Mouse (Mus musculus) left cerebral cortex, postnatal 4 days (tissue): Measurements from ENCODE around the gene Gm20388. TPM values are rescaled to one million over a fixed set of nuclear protein-coding genes. Genes with fewer than 3 reads are reported as not detected.
A peak's percentile ranks its signal among the peaks of the same experiment; 100 is the strongest.

Experiments used
- DNase-seq: peaks from one replicate; pipeline ENCODE4 v3.0.0-alpha.2; 2022
- intact Hi-C: fragments of 180-260 bp; cut with DNase I; formaldehyde crosslinking; loops from one replicate; pipeline ENCODE4 v1.15.1; 2025
- total RNA-seq, 2 experiments: library from RNA; stranded (reverse); gene quantifications; 2 replicates each; pipeline ENCODE4 v1.2.3; 2021

Gm20388 gene
- total RNA-seq, 2 experiments from 2014 or later = 6.5 to 12.8 TPM

DNA sequence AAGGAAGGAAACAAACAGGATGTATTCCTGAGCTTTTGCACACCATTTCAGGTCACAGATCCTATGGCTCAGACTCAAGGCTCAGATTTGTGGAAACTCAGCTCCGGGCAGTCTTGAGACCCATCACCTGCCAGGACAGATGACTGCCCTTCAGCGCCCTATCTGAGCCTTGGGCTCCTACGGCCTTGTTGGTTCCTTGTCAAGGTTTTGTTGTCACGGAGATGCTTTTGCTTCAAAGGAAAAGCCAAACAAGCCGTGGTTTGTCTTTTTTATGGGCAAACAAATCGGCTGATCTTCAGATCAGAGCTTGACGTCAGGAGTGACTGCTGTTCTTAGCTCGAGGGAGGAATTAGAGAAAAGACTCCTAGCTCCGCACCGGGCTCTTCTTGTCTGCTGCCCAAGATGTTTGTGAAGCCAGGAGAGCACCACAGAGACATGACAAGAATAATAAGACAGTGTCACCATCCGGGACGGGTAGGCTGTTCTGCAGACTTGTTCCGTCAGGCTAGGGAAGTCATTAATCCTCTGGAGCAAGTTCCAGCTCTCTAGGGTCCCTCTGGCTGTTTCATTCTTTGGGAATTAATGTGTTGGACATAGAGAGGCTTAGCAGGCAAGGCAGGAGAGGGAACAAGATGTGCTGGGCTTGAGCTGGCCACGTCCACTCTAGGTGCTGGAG, 1945.6 kb downstream of the Gm20388 start:
- intact Hi-C loops = no loop called here
- DNase-seq = no peak

GRCm38 (mm10) chr8:121857331-121857730, 1946.7 kb downstream of the Gm20388 start:
- intact Hi-C loops = no loop called here
- peak; percentile 50 for DNase-seq

DNA sequence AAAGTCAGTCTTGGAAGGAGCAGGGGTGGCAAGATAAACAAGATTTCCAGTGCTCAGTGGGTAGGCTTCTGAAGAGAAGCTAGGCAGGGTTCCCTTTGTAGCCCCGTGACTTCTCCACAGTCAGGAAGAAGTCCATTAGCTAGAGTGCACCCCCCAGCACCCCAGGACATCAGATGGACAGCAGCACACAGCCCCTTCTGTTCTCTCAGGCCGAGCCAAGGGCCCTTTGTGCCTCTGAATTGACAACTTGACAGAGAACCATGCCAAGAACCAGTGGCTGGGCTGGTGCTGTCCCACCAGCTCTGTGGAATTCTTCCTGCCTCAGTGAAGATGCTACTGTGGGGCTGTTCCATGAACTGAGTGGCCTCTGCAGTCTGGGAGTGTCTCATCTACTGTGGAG, 1947.1 kb downstream of the Gm20388 start:
- peak; percentile 76 for DNase-seq
- intact Hi-C loops = no loop called here

DNA sequence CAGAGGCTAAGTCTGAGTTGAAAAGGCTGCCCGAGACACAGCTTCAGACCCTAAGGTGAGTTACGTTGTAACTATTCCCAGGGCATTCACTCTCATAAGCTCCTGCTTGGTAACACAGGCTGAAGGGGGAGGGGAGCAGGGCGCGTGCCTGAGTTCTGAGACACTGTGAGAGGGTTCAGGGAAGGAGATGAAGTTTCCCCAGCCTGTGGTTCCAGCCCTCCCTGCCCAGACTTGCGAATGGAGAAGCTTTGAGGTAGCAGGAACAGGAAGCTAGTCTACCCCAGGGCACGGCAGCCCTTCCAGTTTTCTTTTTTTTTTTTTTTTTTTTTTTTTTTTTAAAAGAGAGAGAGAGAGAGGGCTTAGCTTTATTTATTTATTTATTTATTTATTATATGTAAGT, 1950.6 kb downstream of the Gm20388 start:
- intact Hi-C loops = no loop called here
- DNase-seq = no peak

DNA sequence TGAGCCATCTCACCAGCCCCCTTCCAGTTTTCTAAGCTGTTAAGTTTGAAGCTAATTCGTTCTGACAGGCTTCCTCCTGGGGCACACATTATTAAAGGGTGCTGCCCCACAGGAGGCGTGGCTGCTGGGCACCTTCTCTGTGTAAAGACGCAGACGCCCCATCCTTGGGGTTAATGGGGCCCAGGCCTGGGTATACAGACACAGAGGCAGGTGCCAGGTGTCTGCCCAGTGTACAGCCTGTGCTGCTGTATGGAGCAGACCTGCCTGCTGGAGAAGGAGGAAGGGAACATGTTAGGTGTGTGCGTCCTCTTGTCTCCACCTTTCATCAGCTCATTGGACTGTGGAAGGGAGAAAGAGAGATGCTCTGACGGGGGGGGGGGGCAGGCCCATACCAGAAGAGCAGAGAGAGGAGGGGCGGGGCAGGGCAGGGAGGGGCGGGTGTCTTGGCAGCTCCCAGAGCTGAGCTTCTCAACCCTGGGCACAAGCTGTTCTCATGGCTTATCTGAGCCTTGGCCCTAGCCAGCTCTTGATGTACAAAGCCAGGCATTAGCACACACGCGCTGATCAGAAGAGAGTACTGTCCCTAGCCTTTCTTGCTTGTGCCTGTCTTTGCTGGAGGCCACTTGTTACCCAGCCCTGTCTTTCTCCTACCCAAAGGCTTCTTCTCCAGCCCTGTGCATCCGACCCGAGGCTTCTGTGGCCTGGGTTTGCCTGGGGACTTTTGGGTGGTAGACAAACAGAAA, 1951.3 kb downstream of the Gm20388 start:
- intact Hi-C loops = no loop called here
- peak; percentile 58 for DNase-seq

DNA sequence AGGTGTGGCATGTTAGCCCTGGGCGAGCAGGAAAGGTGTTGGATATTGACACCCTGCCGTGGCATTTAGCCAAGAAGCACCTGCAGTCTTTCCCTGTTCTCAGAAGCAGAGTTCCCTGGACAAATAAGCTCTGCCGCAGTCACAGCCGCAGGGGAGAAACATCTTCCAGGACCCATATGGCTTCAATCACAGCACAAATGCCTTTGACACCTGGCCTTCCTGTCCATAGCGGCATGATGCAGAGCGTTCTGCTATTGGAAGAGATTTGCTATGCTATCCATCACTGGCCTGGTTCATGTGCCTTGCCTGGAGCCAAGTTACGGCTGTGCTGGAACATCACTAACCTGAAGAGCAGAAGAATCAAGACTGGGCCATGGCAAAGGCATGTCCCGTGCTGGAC, 1954.7 kb downstream of the Gm20388 start:
- no peak for DNase-seq
- intact Hi-C loops = no loop called here

GRCm38 (mm10) chr8:121868196-121868595, 1957.6 kb downstream of the Gm20388 start:
- no peak for DNase-seq

GRCm38 (mm10) chr8:121868896-121869295, 1958.3 kb downstream of the Gm20388 start:
- intact Hi-C loops = no loop called here
- DNase-seq = no peak

More at GRCm38 (mm10) chr8:121868196-121868595, 1957.6 kb downstream of the Gm20388 start:
- intact Hi-C loops = no loop called here

GRCm38 (mm10) chr8:121870190-121870589, 1959.5 kb downstream of the Gm20388 start:
- DNase-seq = no peak
- intact Hi-C loops = no loop called here

- no peak for DNase-seq
- intact Hi-C loops = no loop called here
Observed at GRCm38 (mm10) chr8:121871833-121872440, 1961.3 kb downstream of the Gm20388 start.

GRCm38 (mm10) chr8:121874031-121874430, 1963.4 kb downstream of the Gm20388 start:
- intact Hi-C loops = no loop called here
- DNase-seq = no peak

DNA sequence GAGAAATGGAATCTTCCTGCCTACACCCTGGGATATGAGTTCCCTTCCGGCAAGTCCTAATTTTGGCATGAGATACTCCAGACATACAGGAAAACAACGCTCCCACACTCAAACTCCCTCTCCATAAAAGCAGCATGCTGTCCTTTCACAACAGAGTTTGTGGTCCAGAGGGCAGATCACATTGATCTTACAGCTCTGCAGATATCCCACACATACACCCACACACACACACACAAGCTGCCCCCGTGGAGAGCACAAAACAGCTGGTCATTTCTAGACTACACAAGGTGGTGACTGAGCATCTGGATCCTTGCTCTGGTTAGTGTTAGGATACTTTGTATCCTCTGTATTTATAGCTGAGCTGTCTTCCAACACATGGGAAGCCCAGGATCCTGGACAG, 1964.4 kb downstream of the Gm20388 start:
- intact Hi-C loops = no loop called here

DNA sequence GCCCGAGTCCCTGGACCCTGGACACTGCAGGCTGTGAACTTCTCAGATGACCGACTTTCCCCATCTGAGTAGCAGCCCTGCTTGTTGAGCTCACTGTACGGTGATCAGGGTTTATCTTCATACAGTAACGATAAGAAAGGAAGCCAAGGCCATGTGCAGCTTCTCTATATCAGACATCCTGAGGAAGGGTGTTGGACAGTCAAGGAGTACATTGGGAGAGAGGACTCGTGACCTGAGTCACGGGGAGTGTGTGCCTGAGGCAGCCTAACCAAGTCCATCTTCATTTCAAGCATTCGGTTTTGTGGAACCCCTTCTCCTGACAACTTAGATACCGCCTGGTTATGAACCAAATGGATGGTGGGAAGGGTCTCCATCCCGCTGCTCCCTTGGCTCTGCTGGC, 1964.9 kb downstream of the Gm20388 start:
- intact Hi-C loops = no loop called here
- no peak for DNase-seq

More for the DNA sequence above, 1964.4 kb downstream of the Gm20388 start:
- no peak for DNase-seq

- intact Hi-C loops = no loop called here
- DNase-seq = no peak
Observed at GRCm38 (mm10) chr8:121877212-121877611, 1966.6 kb downstream of the Gm20388 start.

DNA sequence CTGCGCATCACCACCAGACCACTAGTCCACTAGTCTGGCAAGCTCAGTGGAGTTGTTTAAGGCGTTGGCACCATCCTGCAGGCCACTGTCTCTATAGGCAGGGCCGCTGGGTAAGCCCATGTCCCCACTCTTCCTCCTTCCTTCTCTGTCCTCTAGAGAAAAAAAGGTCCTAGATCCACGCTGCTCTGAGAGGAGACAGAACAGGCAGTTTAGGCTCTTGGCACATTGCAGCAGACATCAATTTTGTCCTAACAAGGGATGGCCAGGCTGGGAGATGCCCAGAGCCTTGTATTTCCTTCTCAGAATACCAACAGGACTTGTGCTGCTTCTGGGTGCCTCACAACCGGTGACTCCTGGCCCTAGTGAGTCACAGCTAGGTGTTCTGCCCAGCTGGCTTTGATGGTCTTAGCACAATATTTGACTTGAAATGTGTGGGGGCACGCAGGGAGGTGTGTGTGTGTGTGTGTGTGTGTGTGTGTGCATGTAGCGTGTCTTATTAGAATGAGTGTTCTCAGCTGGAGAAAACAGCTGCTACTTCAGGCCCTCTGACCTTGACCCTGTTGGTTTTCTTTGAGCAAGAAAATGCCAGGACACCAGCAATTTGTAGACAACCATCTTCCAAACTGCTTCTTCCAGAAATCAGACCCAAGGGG, 1967.3 kb downstream of the Gm20388 start:
- intact Hi-C loops = no loop called here
- DNase-seq = no peak

DNA sequence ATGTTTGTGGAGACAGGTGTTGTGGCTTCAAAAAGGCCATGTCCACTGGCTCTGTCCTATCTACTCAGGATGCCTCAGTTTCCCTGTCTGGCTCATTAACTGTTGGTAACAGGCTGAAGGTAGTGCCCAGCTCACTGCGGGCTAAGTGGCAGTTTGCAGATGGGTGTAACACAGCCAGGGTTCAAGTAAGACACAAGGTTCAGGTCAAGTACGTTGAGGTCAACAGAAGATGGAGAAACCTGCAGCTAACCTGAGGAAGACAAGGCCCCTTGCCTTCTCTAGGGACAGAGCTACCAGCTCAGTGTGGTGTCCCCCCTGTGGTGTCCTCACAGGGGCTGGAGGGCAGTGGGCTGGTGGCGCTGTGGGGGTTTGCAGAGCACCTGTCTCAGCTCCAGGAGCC, 1969.1 kb downstream of the Gm20388 start:
- intact Hi-C loops = no loop called here
- DNase-seq = no peak

GRCm38 (mm10) chr8:121880818-121881217, 1970.2 kb downstream of the Gm20388 start:
- no peak for DNase-seq
- intact Hi-C loops = no loop called here

DNA sequence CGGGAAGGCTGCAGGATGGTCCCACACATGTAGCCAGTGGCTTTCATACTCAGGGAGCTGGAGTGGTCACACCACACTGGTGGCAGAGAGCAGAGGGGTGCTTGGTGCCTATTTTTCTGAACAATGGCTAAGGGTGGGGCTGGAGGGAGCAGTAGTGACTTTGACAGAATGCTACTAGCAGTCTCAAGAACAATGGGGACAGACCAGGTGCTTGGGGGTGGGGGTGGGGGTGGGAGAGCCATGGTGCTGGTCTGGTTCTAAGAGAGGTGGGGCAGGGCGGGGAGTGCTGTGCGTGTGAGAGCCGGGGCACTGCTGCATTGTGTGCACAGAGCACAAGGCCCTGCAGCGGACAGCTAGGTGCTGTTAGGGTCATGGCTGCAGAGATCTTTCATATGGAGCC, 1971.3 kb downstream of the Gm20388 start:
- DNase-seq = no peak

GRCm38 (mm10) chr8:121884181-121884580, 1973.5 kb downstream of the Gm20388 start:
- DNase-seq = peak; percentile 74
- intact Hi-C loops = no loop called here

More for the DNA sequence above, 1971.3 kb downstream of the Gm20388 start:
- intact Hi-C loops = no loop called here

- DNase-seq = peak; percentile 48
- intact Hi-C loops = no loop called here
Observed at GRCm38 (mm10) chr8:121885001-121885400, 1974.4 kb downstream of the Gm20388 start.

GRCm38 (mm10) chr8:121885433-121885832, 1974.8 kb downstream of the Gm20388 start:
- DNase-seq = peak; percentile 57
- intact Hi-C loops = no loop called here
